Mouse (Mus musculus): Measurements from ENCODE around the gene Mgea5.

Gene Mgea5

GRCm38 (mm10) chr19:45795406-45795944 is 11.8 kb upstream of the Mgea5 start:
- no peak for DNase-seq

GRCm38 (mm10) chr19:45794718-45795117 is 11.1 kb upstream of the Mgea5 start:
- no peak for DNase-seq

GRCm38 (mm10) chr19:45792404-45792803 is 8.8 kb upstream of the Mgea5 start:
- DNase-seq = no peak

- DNase-seq = no peak
Measured at GRCm38 (mm10) chr19:45789888-45790874, 6.5 kb upstream of the Mgea5 start.

GRCm38 (mm10) chr19:45789365-45789764 is 5.7 kb upstream of the Mgea5 start:
- DNase-seq = no peak

- DNase-seq = no peak
Measured at GRCm38 (mm10) chr19:45788337-45788736, 4.7 kb upstream of the Mgea5 start.

GRCm38 (mm10) chr19:45787450-45787849 is 3.8 kb upstream of the Mgea5 start:
- DNase-seq = no peak

GRCm38 (mm10) chr19:45785470-45785869 is 1.8 kb upstream of the Mgea5 start:
- no peak for DNase-seq

- DNase-seq = no peak
Measured at GRCm38 (mm10) chr19:45783933-45784576, 418 bp upstream of the Mgea5 start.

GRCm38 (mm10) chr19:45782315-45783001 is 1.2 kb downstream of the Mgea5 start:
- peak; percentile 86 to 88 for DNase-seq

- DNase-seq = no peak
Measured at GRCm38 (mm10) chr19:45781676-45782075, 2.0 kb downstream of the Mgea5 start.

- no peak for DNase-seq
Measured at GRCm38 (mm10) chr19:45780350-45780915, 3.2 kb downstream of the Mgea5 start.

GRCm38 (mm10) chr19:45775486-45775885 is 8.2 kb downstream of the Mgea5 start:
- DNase-seq = no peak

GRCm38 (mm10) chr19:45771501-45771900 is 12.1 kb downstream of the Mgea5 start:
- no peak for DNase-seq

- DNase-seq = no peak
Measured at GRCm38 (mm10) chr19:45760810-45761209, 22.8 kb downstream of the Mgea5 start.

- no peak for DNase-seq
Measured at GRCm38 (mm10) chr19:45758671-45759070, 25.0 kb downstream of the Mgea5 start.

- no peak for DNase-seq
Measured at GRCm38 (mm10) chr19:45753551-45753950, 30.1 kb downstream of the Mgea5 start.

- DNase-seq = no peak
Measured at GRCm38 (mm10) chr19:45751881-45752280, 31.8 kb downstream of the Mgea5 start.

- DNase-seq = peak; percentile 86 to 91
Measured at GRCm38 (mm10) chr19:45749243-45750043, 34.2 kb downstream of the Mgea5 start, which contains the start of gene Npm3. Gene Npm3 (minus strand): TSS chr19:45749591.

- no peak for DNase-seq
Measured at GRCm38 (mm10) chr19:45748691-45749242, 34.9 kb downstream of the Mgea5 start.

GRCm38 (mm10) chr19:45748206-45748605 is 35.4 kb downstream of the Mgea5 start:
- DNase-seq = peak; percentile 23 to 31
